Mouse (Mus musculus) forebrain, postnatal 0 days (tissue): ENCODE results near the gene Arid1b. TPM values are rescaled to one million over a fixed set of nuclear protein-coding genes. Genes with fewer than 3 reads are reported as not detected.

ENCODE experiments used
- ATAC-seq: fragments of 200-750 bp; cut with Nextera tagmentation; 2 replicates; pipeline ENCODE4 v1.8.0; 2017; ENCODE audit warnings: mild to moderate bottlenecking, moderate library complexity
- DNase-seq: peaks from one replicate; pipeline ENCODE4 v3.0.0-alpha.2; 2015
- H3K27ac ChIP-seq: fragments of 300-500 bp; sonication (generic); 2 replicates; pipeline ENCODE4 v1.5.1; 2014; ENCODE audit warnings: low read depth, mild to moderate bottlenecking, antibody characterized with exemption, low read length, moderate library complexity, mixed read lengths
- H3K27me3 ChIP-seq: fragments of 300-500 bp; sonication (generic); 2 replicates; pipeline ENCODE4 v1.6.1; 2014; ENCODE audit warnings: mild to moderate bottlenecking, low read length, mixed read lengths; ENCODE audit not compliant: insufficient read depth
- H3K36me3 ChIP-seq: fragments of 300-500 bp; sonication (generic); 2 replicates; pipeline ENCODE4 v1.6.1; 2014; ENCODE audit warnings: mild to moderate bottlenecking, moderate library complexity; ENCODE audit not compliant: insufficient read depth
- H3K4me1 ChIP-seq: fragments of 300-500 bp; sonication (generic); 2 replicates; pipeline ENCODE4 v1.6.1; 2014; ENCODE audit warnings: antibody characterized with exemption; ENCODE audit not compliant: insufficient read depth
- H3K4me2 ChIP-seq: fragments of 300-500 bp; sonication (generic); 2 replicates; pipeline ENCODE4 v1.6.1; 2014; ENCODE audit warnings: low read depth, mild to moderate bottlenecking, moderate library complexity
- H3K4me3 ChIP-seq: fragments of 300-500 bp; sonication (generic); 2 replicates; pipeline ENCODE4 v1.5.1; 2014; ENCODE audit warnings: low read depth, low read length, mixed read lengths
- H3K9ac ChIP-seq: fragments of 300-500 bp; sonication (generic); 2 replicates; pipeline ENCODE4 v1.6.1; 2014; ENCODE audit warnings: mild to moderate bottlenecking
- H3K9me3 ChIP-seq: fragments of 300-500 bp; sonication (generic); 2 replicates; pipeline ENCODE4 v1.6.1; 2016; ENCODE audit warnings: low read length
- CTCF ChIP-seq: sonication (generic); IDR thresholded peaks from 2 replicates; pipeline ENCODE4 v1.5.1; 2016; ENCODE audit warnings: antibody characterized with exemption, control low read depth, low read depth
- WGBS: fragments of 180-500 bp; shearing (Covaris S2); extraction: QIAGEN DNeasy Blood & Tissue Kit; methylation state at CpG from one replicate; pipeline ENCODE4 v1.1.7; 2014; 5-methylcytosine and 5-hydroxymethylcytosine counted together
- polyA plus RNA-seq: library from polyadenylated mRNA; unstranded; fragments of >200 nt; fragmentation: Nextera tagmentation; extraction: Ambion mirVana; gene quantifications from 2 replicates; pipeline ENCODE4 v1.2.1, GENCODE M21; 2015
- total RNA-seq: library from RNA; depleted of rRNA; stranded (reverse); fragments of >200 nt; gene quantifications from 2 replicates; pipeline ENCODE4 v1.2.3, GENCODE M21; 2014; rRNA removed

The Arid1b gene
- 40.5 and 51.6 TPM in 2 replicates for total RNA-seq
- polyA plus RNA-seq = 8.0 and 10.5 TPM in 2 replicates

DNA sequence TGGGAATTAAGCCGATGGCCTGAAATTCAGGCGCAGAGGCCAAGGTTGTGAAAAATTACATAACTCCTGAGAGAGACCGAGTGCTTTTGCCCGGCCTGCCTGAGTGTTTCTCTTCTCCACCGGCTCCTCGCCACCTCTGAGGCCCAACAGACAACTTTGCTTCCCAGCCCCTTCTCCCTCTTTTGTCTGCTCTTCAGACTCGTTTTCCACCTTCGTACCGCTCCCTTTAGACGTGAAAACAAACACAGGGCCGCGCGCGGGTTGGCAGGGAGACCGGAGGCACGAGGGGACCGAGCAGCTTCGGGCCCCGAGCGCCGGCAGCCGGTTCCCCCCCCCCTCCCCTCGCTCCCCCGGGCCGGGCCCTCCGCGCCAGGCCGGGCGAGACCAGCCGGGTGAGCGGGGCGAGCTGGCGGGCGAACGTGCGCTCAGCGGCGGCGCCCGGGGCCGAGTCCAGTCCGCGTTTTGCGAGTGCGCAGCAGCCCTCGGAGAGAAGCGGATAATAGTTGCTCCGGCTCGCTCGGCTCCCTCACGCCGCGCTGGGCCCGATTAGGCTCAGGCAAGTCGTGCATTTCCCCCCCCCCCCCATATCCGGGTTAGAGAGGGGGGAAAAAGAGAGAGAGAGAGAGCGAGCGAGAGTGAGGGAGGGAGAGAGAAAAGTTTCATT, at the start of gene Arid1b:
Gene Arid1b, plus strand, starts transcription at position 493 of the 664 bp plus-strand sequence.
- DNase-seq (peak; percentile 87), ATAC-seq (peak; percentile 62)
- 2% methylated on average over 55 of the region's 58 CpGs for WGBS
- no peaks in the 10 kb centered on the region for H3K36me3 ChIP-seq
- no peak for TF ChIP-seq CTCF
- H3K27me3 ChIP-seq = no peaks in the 10 kb centered on the region
- H3K4me1 ChIP-seq = no peaks in the 10 kb centered on the region; the same call in 1 of the 2 replicates
- H3K9ac ChIP-seq = peak within 1 kb of the TSS; percentile 99
- no peaks in the 10 kb centered on the region for H3K9me3 ChIP-seq
- peak within 1 kb of the TSS; percentile 77 for H3K4me3 ChIP-seq
- peak within 1 kb of the TSS; percentile 100 for H3K27ac ChIP-seq
- peak within 1 kb of the TSS; percentile 53 for H3K4me2 ChIP-seq

DNA sequence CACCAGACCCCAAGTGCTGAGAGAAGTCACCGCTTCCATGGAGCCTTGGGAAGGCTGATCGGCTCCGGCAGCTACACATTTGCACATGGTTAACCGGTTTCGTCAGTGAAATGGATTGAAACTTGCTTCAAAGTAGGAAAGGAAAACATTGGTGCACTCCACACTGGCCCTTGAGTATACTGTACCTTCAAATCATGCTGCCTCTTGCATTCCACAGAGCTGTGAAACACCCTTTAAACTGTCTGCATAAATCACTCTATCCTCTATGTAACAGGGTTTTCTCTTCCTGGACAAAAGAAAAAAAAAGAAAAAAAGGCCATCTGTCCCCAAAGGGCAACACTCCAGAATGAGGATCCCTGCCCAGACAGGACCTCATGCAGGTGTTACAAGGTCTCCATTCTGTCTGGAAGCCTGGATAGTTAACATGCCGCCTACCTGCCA, 48.8 kb upstream of the Arid1b start:
- Histone ChIP-seq H3K4me2 (no peak overlapping the region), H3K27ac (no peak overlapping the region), H3K9ac (no peak overlapping the region), H3K9me3 (no peaks in the 10 kb centered on the region), H3K4me3 (no peak overlapping the region), H3K27me3 (no peaks in the 10 kb centered on the region; the same call in 1 of the 2 replicates), H3K4me1 (no peaks in the 10 kb centered on the region; the same call in 1 of the 2 replicates), H3K36me3 (no peaks in the 10 kb centered on the region)
- TF ChIP-seq CTCF = no peak
- no peak for ATAC-seq
- 57% methylated on average over 6 of the region's 6 CpGs for WGBS
- DNase-seq = no peak

DNA sequence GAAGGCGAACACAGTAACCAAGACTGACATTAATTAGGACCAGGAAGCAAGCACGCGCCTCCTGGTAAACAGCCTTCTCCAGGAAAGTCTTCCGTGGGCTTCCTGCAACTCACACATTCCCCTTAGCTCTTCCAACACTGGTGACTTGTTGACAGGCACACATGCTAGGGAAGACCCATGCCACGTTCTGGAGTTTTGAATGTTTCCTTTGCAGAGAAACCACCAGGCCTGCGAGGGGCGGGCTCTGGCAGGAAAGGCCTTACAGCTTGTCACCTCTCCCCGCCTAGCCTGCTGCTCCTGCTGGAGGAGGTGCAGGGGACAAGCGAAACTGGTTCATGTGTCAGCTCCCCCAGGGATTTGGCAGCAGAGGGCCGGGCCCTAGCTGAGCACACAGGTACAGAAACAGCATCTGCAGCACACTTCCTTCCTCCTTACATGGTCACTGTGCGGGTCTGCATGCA, 48.2 kb upstream of the Arid1b start:
- peak; percentile 30 for DNase-seq
- no peaks in the 10 kb centered on the region for H3K9me3 ChIP-seq
- no peaks in the 10 kb centered on the region; the same call in 1 of the 2 replicates for H3K27me3 ChIP-seq
- no peak overlapping the region for H3K9ac ChIP-seq
- TF ChIP-seq CTCF = no peak
- WGBS = 23% methylated on average over 11 of the region's 11 CpGs
- peak; percentile 83 for ATAC-seq
- no peaks in the 10 kb centered on the region for H3K36me3 ChIP-seq
- H3K27ac ChIP-seq = no peak overlapping the region
- no peaks in the 10 kb centered on the region; the same call in 1 of the 2 replicates for H3K4me1 ChIP-seq
- no peak overlapping the region for H3K4me3 ChIP-seq
- H3K4me2 ChIP-seq = no peak overlapping the region

DNA sequence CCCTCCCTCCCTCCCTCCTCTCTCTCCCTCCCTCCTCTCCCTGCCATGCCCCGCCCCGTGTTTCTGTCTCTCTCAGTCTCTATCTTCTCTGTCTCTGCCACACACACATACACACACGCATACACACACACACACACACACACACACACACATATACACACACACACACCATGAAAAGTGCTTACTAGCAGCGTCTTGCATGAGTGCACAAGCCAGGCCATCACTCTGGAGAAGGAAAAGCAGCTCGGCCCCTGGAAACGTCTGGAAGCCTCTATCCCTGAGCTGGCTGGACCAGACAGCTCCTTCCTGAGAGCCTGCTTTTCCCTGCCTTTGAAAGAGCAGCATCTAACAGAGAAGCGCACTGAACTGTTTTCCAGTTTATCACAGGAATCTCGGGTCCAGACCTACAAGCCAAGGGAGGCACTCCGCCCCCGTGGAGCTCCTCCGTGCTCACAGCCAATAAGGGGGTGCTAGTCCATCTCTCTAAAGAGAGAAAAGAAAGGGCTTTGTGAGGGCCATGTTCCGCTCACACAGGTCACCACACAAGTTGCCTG, 47.6 kb upstream of the Arid1b start:
- 21% methylated on average over 12 of the region's 12 CpGs for WGBS
- H3K4me2 ChIP-seq = no peak overlapping the region
- ATAC-seq (no peak), DNase-seq (peak; percentile 19)
- H3K9ac ChIP-seq = no peak overlapping the region
- no peaks in the 10 kb centered on the region for H3K36me3 ChIP-seq
- TF ChIP-seq CTCF = no peak
- no peak overlapping the region for H3K4me3 ChIP-seq
- no peak overlapping the region for H3K27ac ChIP-seq
- no peaks in the 10 kb centered on the region for H3K9me3 ChIP-seq
- H3K27me3 ChIP-seq = no peaks in the 10 kb centered on the region; the same call in 1 of the 2 replicates
- H3K4me1 ChIP-seq = no peaks in the 10 kb centered on the region; the same call in 1 of the 2 replicates

DNA sequence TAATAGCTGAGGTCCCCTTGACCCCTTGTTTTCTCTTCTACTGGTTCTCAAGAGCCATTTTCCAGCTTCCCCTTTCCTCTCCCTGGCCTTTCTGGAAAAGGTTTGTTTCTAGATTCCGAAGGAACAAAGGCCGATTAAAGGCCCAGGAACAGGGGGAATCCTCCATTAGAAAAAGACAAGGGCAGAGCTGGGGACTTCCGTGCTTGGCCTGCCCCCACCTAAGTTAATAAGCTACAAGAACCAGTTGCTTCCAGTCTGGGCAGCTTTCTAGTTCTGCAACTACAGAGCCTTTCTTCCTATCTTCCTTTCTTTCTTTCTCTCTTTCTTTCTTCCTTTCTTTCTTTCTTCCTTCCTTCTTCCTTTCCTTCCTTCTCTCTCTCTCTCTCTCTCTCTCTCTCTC, 47.1 kb upstream of the Arid1b start:
- H3K4me2 ChIP-seq = no peak overlapping the region

DNA sequence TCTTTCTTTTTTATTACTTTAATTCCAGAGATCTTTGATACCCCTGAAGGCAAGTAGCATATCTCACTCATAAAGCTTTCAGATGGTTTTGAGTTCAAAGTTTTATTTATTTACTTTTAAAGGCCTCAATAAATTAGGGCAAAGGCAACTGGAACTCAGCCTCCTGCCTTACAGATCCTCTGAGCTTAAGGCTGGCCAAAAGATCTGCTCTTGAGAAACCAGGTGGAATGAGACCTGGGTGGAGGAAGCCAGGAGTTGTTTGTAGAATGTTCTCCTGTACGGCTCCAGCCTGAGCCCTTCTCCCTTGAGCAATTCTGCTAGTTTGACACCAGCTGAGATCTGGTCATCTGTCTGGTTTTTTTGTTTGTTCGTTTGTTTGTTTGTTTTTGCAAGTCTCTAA, 46.7 kb upstream of the Arid1b start:
- Histone ChIP-seq H3K4me2 (no peak overlapping the region), H3K36me3 (no peaks in the 10 kb centered on the region), H3K4me1 (no peaks in the 10 kb centered on the region; the same call in 1 of the 2 replicates), H3K4me3 (no peak overlapping the region), H3K27me3 (no peaks in the 10 kb centered on the region; the same call in 1 of the 2 replicates), H3K27ac (no peak overlapping the region), H3K9ac (no peak overlapping the region), H3K9me3 (no peaks in the 10 kb centered on the region)
- WGBS = 75% methylated on average over 2 of the region's 2 CpGs
- TF ChIP-seq CTCF = no peak
- ATAC-seq (no peak), DNase-seq (no peak)

More for the DNA sequence above, 47.1 kb upstream of the Arid1b start:
- DNase-seq (no peak), ATAC-seq (no peak)
- no peaks in the 10 kb centered on the region; the same call in 1 of the 2 replicates for H3K4me1 ChIP-seq
- H3K27me3 ChIP-seq = no peaks in the 10 kb centered on the region; the same call in 1 of the 2 replicates
- H3K9ac ChIP-seq = no peak overlapping the region
- WGBS = 45% methylated on average over 3 of the region's 3 CpGs
- H3K27ac ChIP-seq = no peak overlapping the region
- H3K9me3 ChIP-seq = no peaks in the 10 kb centered on the region
- no peak for TF ChIP-seq CTCF
- H3K36me3 ChIP-seq = no peaks in the 10 kb centered on the region
- H3K4me3 ChIP-seq = no peak overlapping the region

DNA sequence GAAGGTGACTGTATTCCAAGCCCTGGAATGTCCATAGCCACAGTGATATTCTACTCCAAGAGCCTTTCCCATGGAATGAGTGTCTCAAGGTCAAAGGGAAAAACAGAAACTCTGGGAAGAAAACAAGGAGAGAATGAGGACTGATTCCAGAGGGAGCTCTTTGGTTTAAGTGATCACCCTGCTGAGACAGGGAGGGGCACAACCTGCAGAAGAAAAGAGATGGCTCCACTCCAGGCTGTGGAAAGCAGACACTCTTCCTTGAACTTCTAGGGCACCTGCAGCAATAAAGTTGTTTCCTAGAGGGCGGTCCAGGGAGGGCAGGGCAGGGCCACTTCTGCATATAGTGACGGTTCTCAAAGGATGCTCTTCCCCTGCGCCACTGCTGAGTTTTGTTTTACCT, 45.6 kb upstream of the Arid1b start:
- no peaks in the 10 kb centered on the region; the same call in 1 of the 2 replicates for H3K4me1 ChIP-seq
- WGBS = 55% methylated on average over 3 of the region's 3 CpGs
- no peak for TF ChIP-seq CTCF
- no peaks in the 10 kb centered on the region for H3K36me3 ChIP-seq
- no peaks in the 10 kb centered on the region for H3K9me3 ChIP-seq
- H3K9ac ChIP-seq = no peak overlapping the region
- H3K4me3 ChIP-seq = no peak overlapping the region
- no peak overlapping the region for H3K4me2 ChIP-seq
- H3K27ac ChIP-seq = no peak overlapping the region
- ATAC-seq (no peak), DNase-seq (no peak)
- H3K27me3 ChIP-seq = no peaks in the 10 kb centered on the region; the same call in 1 of the 2 replicates
